Mouse (Mus musculus) hindbrain, embryonic 12.5 days (tissue): Measurements from ENCODE around the gene Smpd1. TPM values are rescaled to one million over a fixed set of nuclear protein-coding genes. Genes with fewer than 3 reads are reported as not detected.

Source experiments
- ATAC-seq: fragments of 200-750 bp; cut with Nextera tagmentation; 2 replicates; pipeline ENCODE4 v1.8.0; 2017; ENCODE audit warnings: moderate TSS enrichment; ENCODE audit not compliant: low FRiP score
- H3K27ac ChIP-seq: fragments of 300-500 bp; sonication (generic); 2 replicates; pipeline ENCODE4 v1.5.1; 2016; ENCODE audit warnings: mild to moderate bottlenecking
- H3K27me3 ChIP-seq: fragments of 300-500 bp; sonication (generic); 2 replicates; pipeline ENCODE4 v1.6.1; 2016; ENCODE audit warnings: mild to moderate bottlenecking
- H3K36me3 ChIP-seq: fragments of 300-500 bp; sonication (generic); 2 replicates; pipeline ENCODE4 v1.6.1; 2016; ENCODE audit warnings: mild to moderate bottlenecking
- H3K4me1 ChIP-seq: fragments of 300-500 bp; sonication (generic); 2 replicates; pipeline ENCODE4 v1.6.1; 2016
- H3K4me2 ChIP-seq: fragments of 300-500 bp; sonication (generic); replicated peaks from 2 replicates; pipeline ENCODE4 v1.6.1; 2016; ENCODE audit warnings: mild to moderate bottlenecking
- H3K4me3 ChIP-seq: fragments of 300-500 bp; sonication (generic); 2 replicates; pipeline ENCODE4 v1.5.1; 2016; ENCODE audit warnings: mild to moderate bottlenecking
- H3K9ac ChIP-seq: fragments of 300-500 bp; sonication (generic); 2 replicates; pipeline ENCODE4 v1.6.1; 2016; ENCODE audit warnings: mild to moderate bottlenecking, moderate library complexity
- H3K9me3 ChIP-seq: fragments of 300-500 bp; sonication (generic); replicated peaks from 2 replicates; pipeline ENCODE4 v1.6.1; 2016; ENCODE audit warnings: mild to moderate bottlenecking
- WGBS: fragments of 180-500 bp; shearing (Covaris S2); methylation state at CpG from one replicate; pipeline ENCODE4 v1.1.7; 2016; 5-methylcytosine and 5-hydroxymethylcytosine counted together
- polyA plus RNA-seq: library from polyadenylated mRNA; unstranded; fragments of >200 nt; fragmentation: Nextera tagmentation; extraction: Ambion mirVana; gene quantifications from 2 replicates; pipeline ENCODE4 v1.2.1, GENCODE M21; 2016

Smpd1 gene
- polyA plus RNA-seq, 1 experiment from 2014 or later: 56.2 TPM

DNA sequence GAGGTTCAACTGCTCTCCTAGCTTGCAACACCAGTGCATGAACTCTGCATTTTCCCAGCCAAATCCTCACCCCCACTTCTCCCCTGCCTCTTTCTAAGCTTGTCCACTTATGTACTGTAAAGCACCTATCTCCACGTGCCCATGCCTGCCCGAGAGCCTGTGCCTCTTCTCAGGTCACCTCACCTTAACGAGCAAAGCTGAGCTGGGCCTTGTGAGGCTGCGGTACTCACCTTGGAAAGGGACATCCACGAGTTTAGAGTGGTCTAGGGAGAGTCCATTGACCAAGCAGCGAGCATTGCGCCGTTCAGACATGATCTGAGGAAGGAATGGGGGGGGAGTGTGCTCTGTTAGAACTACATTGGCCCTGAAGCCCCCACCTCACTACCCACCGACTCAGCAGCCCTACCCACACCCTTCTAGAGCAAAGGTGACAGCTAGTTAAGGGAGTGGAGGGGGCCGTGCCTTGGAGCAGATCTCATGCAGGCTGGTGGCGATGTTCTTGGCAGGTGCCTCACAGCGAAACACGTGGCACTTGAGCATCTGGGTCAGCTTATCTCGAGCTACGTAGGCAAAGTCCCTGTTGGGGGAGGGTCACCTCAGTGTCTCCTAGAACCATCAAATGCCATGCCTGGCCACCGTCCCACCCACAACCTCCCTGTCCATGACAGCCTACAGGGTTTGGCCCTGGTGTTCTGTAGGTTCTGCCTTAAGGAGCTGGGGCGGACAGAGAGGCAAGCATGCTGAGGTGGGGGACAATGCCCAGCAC lies 11.1 kb downstream of the Smpd1 start:
- WGBS: 90% methylated on average over 17 of the region's 17 CpGs
- H3K9ac ChIP-seq: no peak overlapping the region
- no peaks in the 10 kb centered on the region for H3K9me3 ChIP-seq
- ATAC-seq: no peak
- H3K4me2 ChIP-seq: no peak overlapping the region
- no peak overlapping the region for H3K27ac ChIP-seq
- H3K4me1 ChIP-seq: peaks cover 21% of the 10 kb centered on the region
- H3K27me3 ChIP-seq: no peaks in the 10 kb centered on the region
- peaks cover 68% of the 10 kb centered on the region for H3K36me3 ChIP-seq
- H3K4me3 ChIP-seq: no peak overlapping the region

DNA sequence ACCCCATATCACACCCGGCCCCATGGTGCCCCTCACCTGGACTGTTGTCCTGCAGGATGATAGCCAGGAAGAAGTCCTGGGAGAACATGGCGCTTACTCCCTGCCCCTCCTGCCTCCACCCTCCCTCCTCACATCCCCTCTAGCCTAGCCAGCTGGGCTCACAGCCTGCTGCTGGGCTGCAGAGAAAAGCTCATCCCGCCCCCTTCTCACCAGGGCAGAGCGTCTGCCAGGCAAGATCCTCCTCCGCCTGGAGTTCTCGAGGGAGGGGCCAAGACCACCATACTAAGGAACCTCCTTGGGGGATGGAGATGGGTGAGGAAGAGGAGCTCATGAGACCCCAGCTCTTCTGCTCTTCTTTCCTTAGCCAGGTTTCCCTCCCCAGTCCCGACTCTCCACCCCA lies 14.4 kb downstream of the Smpd1 start:
- peak; percentile 74 for ATAC-seq
- Histone ChIP-seq H3K27me3 (no peaks in the 10 kb centered on the region), H3K4me2 (peak overlapping the region; percentile 48), H3K27ac (peak overlapping the region; percentile 90), H3K36me3 (peaks cover 53% of the 10 kb centered on the region), H3K4me1 (peaks cover 33% of the 10 kb centered on the region), H3K9me3 (no peaks in the 10 kb centered on the region), H3K4me3 (peak overlapping the region; percentile 21), H3K9ac (peak overlapping the region; percentile 47)
- 12% methylated on average over 7 of the region's 7 CpGs for WGBS

DNA sequence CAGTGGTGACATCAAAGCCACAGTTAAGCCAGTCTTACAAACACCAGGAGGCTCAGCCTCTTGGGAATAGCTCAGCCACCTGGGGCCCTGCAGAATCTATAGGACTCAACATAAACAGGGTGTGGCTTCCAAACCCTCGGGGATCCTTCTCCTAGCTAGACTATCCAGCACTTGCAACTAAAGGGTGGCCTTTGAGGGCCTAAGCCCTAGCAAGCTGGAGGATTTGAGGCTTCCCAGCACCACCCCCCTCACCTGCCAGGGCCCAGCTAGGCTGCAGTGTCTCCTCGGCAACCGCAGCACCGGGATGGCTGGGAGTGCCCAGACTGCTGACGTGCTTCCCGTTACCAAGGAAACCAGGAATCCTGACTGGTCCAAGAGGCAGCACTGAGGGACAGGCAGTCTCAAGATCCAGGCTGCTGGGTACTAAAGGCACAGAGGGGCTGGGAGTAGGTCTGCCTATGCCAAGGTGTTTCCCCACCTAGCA lies 14.9 kb downstream of the Smpd1 start:
- peak; percentile 88 for ATAC-seq
- Histone ChIP-seq H3K4me3 (peak overlapping the region; percentile 21), H3K27ac (peak overlapping the region; percentile 90), H3K9me3 (no peaks in the 10 kb centered on the region), H3K9ac (peak overlapping the region; percentile 50; the same call in 1 of the 2 replicates), H3K27me3 (no peaks in the 10 kb centered on the region), H3K4me1 (peaks cover 33% of the 10 kb centered on the region), H3K36me3 (peaks cover 53% of the 10 kb centered on the region), H3K4me2 (peak overlapping the region; percentile 48)
- WGBS: 3% methylated on average over 6 of the region's 6 CpGs

GRCm38 (mm10) chr7:105569512-105570496 lies 15.6 kb downstream of the Smpd1 start:
- Histone ChIP-seq H3K9me3 (no peaks in the 10 kb centered on the region), H3K27me3 (no peaks in the 10 kb centered on the region), H3K4me1 (peaks cover 36% of the 10 kb centered on the region), H3K36me3 (peaks cover 51% of the 10 kb centered on the region), H3K9ac (peak overlapping the region; percentile 50), H3K4me3 (peak overlapping the region; percentile 21), H3K4me2 (peak overlapping the region; percentile 48), H3K27ac (peak overlapping the region; percentile 90)
- 22% methylated on average over 12 of the region's 12 CpGs for WGBS
- ATAC-seq: peak; percentile 44

- Histone ChIP-seq H3K36me3 (peaks cover 42% of the 10 kb centered on the region), H3K4me3 (no peak overlapping the region), H3K4me2 (no peak overlapping the region), H3K9ac (no peak overlapping the region; the same call in 1 of the 2 replicates), H3K27me3 (no peaks in the 10 kb centered on the region), H3K9me3 (no peaks in the 10 kb centered on the region), H3K27ac (peak overlapping the region; percentile 90), H3K4me1 (peaks cover 42% of the 10 kb centered on the region)
- 81% methylated on average over 4 of the region's 4 CpGs for WGBS
- ATAC-seq: no peak
Measured at GRCm38 (mm10) chr7:105570756-105571155, 16.6 kb downstream of the Smpd1 start.

- Histone ChIP-seq H3K4me1 (peaks cover 42% of the 10 kb centered on the region), H3K36me3 (peaks cover 21% of the 10 kb centered on the region), H3K4me3 (no peak overlapping the region), H3K9ac (no peak overlapping the region), H3K27me3 (no peaks in the 10 kb centered on the region), H3K9me3 (no peaks in the 10 kb centered on the region), H3K4me2 (no peak overlapping the region), H3K27ac (no peak overlapping the region)
- ATAC-seq: no peak
- WGBS: 91% methylated on average over 8 of the region's 8 CpGs
Measured at GRCm38 (mm10) chr7:105572949-105573348, 18.8 kb downstream of the Smpd1 start.

GRCm38 (mm10) chr7:105574537-105574936 lies 20.4 kb downstream of the Smpd1 start:
- Histone ChIP-seq H3K4me3 (no peak overlapping the region), H3K27me3 (no peaks in the 10 kb centered on the region), H3K4me1 (peaks cover 43% of the 10 kb centered on the region), H3K9ac (no peak overlapping the region), H3K4me2 (no peak overlapping the region), H3K36me3 (peaks cover 21% of the 10 kb centered on the region), H3K9me3 (no peaks in the 10 kb centered on the region), H3K27ac (no peak overlapping the region)
- ATAC-seq: no peak
- 86% methylated on average over 4 of the region's 4 CpGs for WGBS

DNA sequence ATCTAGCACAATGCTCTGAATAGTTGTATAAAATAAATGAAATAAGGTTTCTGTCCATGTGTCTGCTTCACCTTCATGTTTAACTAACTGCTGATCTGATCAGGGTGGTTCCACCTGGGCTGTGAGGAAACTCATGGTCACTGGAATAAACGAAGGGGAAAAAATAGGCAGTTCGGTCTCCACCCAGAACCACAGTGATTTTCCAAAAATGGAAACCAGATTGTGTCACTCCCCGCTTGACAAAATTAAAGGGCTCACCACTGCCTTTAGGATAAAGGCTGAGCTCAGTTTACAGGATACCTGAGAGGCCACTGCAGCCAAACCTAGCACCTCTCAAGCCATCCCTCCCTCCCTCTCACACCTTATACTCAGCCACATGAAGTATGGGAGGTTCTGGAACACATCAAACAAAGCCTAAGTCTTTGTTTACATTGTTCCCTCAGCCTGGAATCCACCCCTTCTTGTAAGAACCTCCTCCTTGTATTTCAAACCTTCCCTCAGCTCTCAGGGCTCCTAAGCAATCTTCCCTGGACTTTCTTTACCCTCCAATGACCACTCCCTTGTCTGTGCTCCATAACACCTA lies 22.1 kb downstream of the Smpd1 start:
- H3K9me3 ChIP-seq: no peaks in the 10 kb centered on the region
- peaks cover 21% of the 10 kb centered on the region for H3K36me3 ChIP-seq
- H3K27me3 ChIP-seq: no peaks in the 10 kb centered on the region
- ATAC-seq: no peak
- no peak overlapping the region for H3K27ac ChIP-seq
- H3K9ac ChIP-seq: no peak overlapping the region
- H3K4me1 ChIP-seq: peaks cover 35% of the 10 kb centered on the region
- 81% methylated on average over 3 of the region's 3 CpGs for WGBS
- H3K4me2 ChIP-seq: no peak overlapping the region
- no peak overlapping the region for H3K4me3 ChIP-seq

DNA sequence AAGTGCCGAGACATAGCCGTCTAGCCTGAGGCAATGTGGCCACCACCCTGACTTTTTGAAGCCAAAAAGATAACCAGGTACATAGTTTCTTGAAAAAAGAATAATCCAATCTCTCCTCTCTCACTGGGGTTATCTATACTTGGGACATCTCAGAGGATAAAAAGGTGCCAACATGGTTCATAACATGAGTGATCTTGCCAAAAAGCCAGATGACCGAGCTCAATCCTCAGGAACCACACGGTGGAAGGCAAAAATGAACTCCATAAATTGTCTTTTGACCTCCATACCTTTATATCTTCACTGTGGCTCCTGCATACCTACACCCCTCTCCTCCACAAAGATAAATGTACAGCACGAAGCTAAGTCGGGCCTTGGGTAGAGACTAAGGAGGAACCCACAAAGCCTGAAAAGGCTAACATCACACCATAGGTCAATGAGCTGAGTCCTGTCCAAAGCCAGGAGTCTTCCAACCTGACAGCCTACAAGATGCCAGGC lies 23.3 kb downstream of the Smpd1 start:
- no peak overlapping the region for H3K9ac ChIP-seq
- H3K4me1 ChIP-seq: peaks cover 40% of the 10 kb centered on the region
- no peaks in the 10 kb centered on the region for H3K9me3 ChIP-seq
- ATAC-seq: no peak
- no peaks in the 10 kb centered on the region for H3K27me3 ChIP-seq
- WGBS: 93% methylated on average over 6 of the region's 6 CpGs
- H3K4me3 ChIP-seq: no peak overlapping the region
- peaks cover 20% of the 10 kb centered on the region for H3K36me3 ChIP-seq
- no peak overlapping the region for H3K27ac ChIP-seq
- no peak overlapping the region for H3K4me2 ChIP-seq

GRCm38 (mm10) chr7:105578481-105578880 lies 24.3 kb downstream of the Smpd1 start:
- Histone ChIP-seq H3K36me3 (peaks cover 11% of the 10 kb centered on the region), H3K27me3 (no peaks in the 10 kb centered on the region), H3K9me3 (no peaks in the 10 kb centered on the region), H3K4me3 (no peak overlapping the region), H3K4me2 (no peak overlapping the region), H3K27ac (no peak overlapping the region), H3K9ac (no peak overlapping the region), H3K4me1 (peaks cover 38% of the 10 kb centered on the region)
- WGBS: 81% methylated on average over 2 of the region's 2 CpGs
- ATAC-seq: no peak

DNA sequence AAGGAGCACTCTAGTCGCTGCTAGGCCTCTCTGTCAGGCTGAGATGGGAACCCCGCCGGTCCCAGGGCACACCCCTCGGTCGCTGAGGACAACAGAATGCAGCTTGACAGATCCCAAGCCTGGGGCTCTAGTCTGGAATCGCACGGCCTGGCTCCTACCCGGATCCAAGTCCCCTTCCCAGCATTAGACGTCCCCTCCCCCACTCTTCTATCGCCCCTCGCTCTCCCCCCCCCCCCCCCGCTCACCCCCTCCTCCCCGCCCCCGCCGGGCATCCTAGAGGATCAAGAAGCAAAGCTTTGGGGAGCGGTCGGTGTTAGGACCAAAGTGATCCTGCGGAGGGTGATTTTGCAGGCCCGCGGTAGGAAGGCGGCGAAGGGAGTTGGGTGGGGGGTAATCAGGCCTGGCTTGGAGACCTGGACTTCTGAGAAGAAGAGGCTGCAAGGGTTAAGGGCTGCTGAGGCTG lies 26.5 kb downstream of the Smpd1 start:
- Histone ChIP-seq H3K4me1 (peaks cover 29% of the 10 kb centered on the region), H3K4me2 (peak overlapping the region; percentile 67), H3K4me3 (peak overlapping the region; percentile 77), H3K27ac (peak overlapping the region; percentile 97), H3K9ac (peak overlapping the region; percentile 92), H3K27me3 (no peaks in the 10 kb centered on the region), H3K9me3 (no peaks in the 10 kb centered on the region), H3K36me3 (no peaks in the 10 kb centered on the region)
- under 1% methylated on average over 18 of the region's 22 CpGs for WGBS
- peak; percentile 75 for ATAC-seq
